Mouse (Mus musculus) lung, postnatal 14 days (tissue): ENCODE measurements around the gene Mipep.

Source experiments
- DNase-seq: peaks from one replicate; pipeline ENCODE4 v3.0.0; 2021

The Mipep gene

DNA sequence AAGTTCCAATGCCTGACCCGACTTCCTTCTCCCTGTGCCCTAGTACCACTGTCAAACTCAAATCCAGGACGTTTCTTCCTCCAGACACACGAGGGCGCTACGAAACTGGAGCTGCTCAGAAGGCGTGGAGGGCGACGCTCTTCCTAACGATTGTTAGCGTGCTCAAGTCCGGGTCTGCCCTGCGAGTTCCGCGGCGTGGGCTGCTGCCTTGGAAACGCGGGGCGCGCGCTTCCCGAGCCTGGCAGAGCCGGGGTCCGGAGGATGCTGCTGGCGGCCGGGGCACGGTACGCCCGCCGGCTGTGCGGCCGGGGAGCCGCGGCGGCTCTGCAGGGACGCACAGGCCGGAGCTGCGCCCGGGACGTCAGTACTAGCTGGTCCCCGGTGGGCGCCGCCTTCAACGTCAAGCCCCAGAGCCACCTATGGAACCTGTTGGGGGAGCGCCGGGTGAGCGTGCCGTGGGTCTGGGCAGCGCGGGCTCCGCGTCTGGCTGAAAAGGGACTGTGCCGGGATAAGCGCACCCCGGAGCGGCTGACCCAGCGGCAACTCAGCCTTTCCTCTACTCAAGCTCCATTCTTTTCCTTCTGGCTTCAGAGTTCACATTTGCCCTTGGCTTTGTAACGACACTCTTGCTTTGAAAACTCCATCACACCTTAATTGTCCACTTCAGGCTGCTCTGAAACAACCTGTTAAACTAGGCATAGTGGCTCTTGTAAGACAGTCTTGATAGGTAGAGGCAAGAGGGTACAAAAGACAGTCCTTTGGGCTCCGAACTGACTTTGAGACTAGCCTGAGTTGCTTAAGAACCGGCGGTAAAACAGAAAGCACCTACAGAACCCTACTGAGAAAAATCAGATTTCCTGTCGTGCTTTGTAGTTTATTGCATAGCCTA, at the start of gene Mipep:
Gene Mipep, plus strand, starts transcription at position 147 of the 889 bp plus-strand sequence.
- peak; percentile 86 for DNase-seq

DNA sequence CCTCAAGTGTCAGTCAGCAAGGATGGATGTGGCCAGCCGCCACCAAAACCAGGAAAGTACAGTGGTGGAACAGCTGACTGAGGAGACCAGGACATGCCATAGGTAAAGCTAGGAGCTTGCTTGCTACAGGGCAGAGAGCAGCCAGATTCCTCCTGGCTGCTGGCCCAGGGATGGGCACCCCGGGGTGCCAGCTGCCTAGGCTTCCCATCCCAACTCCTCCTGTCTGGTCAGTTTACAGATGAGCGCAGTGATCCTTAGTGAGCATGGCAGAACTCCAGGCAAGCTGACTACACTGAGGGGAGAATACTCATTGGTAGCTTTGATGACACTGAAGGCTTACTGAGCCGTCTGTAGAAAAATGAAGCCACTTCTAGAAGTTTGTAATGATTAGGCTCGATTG, 49.2 kb upstream of the Mipep start:
- DNase-seq = no peak

DNA sequence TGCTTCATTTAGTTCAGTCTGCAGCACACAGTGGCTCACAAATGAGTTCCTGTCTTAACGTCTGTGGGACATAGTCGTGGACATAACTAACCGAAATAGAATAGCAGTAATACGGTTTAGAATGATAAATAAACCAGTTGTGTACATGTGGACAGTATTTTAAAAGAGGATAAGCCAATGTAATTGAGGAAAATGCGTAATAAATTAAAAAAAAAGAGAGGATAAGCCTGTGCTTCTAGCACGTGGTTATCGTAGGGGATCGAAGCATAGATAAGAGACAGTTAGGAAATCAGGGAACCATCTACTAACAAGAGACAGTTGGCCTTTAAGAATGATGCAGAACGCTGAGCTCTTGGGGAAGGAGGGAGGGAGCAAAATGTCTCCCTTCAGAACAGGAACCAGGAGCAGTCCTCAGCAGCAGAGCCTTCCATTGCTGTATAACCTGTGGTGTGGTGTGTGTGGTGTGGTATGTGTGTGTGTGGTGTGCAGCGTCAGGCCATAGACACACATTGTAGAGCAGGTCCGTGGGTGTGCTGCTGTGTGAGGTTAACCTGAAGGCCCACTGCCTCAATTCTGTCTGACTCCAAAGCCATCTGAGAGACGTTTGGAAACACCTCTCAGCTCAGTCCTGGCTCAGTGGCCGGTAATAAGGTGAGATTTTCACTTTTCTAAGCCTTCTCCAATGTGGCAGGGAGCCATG, 48.4 kb upstream of the Mipep start:
- DNase-seq = no peak

DNA sequence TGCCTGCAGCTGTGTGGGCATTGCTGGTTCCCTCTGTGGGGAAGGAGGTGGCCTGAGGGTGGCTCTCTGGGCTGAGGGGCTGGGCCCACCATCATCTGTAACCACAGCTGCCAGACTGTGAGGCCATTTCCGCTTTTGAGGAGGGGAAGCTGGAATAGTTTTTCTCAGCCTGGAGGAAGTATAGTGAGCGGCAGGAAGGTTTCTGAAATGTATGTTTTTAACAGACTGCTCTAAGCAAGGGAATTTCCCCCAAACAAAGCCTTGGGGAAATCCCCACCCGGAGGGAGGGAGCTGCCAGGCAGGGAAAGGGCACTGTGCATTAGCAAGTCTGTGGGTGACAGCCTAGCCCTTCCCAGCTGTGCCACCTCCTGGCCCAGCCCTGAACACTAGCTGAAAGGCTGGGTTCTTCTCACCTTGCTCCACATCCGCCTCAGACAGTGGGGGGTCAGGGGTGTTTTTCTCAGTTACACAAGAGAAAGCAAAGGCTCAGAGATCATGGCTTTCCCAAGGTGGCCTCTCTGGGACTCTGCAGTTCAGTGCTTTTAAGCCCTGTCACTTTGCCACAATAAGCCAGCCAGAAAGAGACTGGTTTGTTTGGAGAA, 47.7 kb upstream of the Mipep start:
- DNase-seq = peak; percentile 54

DNA sequence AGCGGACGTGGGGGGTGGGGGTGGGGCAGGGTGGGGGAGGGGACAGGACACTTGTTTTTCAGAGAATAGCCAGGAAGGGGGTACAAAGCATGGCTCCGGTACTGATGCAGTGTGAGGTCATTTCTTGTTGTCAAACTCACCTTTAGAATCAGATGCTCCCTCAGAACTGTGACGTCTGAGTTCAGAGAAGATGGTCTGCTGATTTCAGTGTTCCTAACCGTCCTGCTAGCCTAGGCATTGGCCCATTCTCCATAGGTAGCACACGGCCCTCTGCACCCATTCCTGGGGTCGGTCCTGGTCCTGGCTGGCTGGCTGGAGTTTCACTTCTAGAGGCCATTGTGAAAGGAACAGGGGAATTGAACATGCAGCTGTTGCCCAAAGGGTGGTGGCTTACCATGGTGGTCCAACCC, 47.2 kb upstream of the Mipep start:
- no peak for DNase-seq

DNA sequence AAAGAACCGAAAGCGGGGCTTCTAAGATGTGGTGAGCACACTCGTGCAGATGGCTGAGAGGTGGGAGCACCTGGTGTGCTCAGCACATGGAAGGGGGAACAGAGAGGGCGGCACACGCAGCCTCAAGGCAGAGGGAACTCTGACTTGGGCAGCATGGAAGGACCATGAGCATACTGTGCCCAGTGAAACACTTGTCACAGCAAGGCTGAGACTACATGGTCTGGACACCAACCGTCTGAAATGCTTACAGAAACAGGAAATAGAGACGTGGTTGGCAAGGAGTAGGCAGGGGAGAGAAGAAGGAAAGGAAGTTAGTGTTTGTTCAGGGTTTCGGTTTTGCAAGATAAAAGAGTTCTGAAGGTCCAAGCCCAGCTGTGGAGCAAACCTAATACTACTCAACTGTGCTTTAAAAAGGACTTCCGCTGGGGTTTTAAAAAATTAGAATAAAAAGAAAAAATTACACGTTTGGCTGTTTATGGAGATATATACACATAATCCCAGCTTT, 45.9 kb upstream of the Mipep start:
- peak; percentile 33 for DNase-seq

DNA sequence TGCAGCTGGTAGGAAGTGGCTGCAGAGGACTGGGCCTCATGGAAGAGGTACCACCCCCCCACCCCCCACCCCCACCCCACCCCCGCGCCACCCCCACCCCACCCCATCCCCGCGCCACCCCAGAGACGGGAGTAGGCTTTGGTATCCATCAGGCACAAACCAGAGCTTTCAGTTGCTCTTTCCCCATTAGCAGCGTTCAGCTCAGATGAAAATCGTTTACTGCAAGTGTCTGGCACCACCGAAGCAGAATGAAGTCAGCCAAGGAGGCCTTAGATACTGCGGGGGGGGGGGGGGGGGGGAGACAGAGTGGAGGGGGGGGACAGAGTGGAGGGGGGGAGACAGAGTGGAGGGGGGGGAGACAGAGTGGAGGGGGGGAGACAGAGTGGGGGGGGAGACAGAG, 45.2 kb upstream of the Mipep start:
- DNase-seq = no peak

DNA sequence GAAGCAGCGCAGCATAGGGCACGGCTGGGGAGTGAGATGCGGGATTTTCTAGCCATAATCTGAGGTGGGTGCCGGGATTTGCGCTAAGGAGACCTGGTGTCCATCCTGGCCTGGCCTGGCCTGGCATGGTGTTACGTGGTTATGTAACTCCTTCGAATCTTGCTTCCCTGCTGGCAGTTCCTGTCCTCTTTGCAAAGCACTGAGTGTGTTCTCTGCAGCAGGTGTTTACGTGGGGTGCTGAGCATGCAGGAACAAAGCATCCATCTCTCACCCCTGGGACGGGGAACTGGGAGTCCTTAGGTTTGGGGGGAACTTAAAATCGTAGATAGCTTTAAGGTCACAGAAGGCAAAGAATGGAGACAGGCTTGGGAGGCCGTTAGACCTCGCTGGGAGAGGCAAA, 44.8 kb upstream of the Mipep start:
- DNase-seq = no peak

DNA sequence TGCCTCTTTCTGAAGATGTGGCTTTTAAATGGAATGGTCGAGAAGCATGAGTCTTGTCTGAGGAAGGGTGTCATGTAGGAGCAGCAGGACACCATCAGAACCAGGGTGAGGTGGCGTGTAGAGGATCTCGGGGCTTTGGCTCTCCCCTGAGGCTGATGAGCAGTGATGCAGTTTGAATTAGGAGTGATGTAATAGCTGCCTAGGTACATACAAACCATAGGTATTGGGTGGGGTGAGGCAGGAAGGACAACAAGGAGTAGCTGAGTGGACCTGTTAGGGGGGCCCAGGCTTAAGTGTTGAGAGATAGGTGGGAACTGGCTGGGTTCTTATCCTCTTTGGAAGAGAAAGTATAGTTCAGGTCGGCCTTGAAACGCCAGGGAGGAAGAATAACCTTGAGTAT, 43.9 kb upstream of the Mipep start:
- no peak for DNase-seq

DNA sequence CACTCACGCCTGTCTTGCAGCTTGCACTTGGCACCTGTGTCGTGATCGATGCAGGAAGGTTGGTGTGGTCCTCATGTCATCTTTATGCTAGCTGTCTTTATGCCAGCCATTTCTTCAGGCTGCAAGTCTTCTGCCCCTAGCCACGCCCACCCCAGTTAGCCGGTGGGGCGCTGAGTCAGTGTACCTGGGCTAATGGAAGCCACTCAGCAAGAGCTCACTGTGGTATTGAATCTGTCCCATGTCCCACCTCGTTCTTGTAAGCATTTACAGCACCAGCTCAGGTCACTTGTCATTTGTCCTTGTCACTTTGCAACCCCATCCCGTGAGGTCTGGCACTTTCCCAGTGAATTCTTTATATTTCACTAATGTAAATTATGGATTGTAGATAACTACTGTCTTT, 43.3 kb upstream of the Mipep start:
- DNase-seq = no peak

DNA sequence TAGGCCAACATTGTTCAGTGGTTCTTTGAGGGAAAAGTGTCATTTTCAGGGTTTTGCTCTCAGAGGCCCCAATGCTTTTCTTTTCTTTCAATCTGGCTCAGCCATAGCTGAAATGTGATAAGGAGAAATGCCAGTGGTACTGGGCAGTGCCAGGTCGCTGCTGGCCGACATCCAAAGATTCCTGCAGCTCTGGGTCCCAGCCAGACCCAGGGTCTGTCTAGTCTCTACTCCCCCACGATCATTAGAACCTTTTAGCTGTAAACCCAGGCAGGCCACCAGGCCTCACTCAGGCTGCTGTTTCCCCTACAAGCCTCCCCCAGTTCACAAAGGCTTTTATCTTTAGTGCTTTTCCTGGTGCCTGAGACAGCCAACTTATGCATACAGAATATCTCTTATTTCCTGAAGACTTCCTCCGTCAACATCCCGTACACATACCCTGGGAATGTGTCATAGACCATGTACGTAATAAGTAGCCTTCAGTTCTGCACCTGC, 42.8 kb upstream of the Mipep start:
- DNase-seq = peak; percentile 56

DNA sequence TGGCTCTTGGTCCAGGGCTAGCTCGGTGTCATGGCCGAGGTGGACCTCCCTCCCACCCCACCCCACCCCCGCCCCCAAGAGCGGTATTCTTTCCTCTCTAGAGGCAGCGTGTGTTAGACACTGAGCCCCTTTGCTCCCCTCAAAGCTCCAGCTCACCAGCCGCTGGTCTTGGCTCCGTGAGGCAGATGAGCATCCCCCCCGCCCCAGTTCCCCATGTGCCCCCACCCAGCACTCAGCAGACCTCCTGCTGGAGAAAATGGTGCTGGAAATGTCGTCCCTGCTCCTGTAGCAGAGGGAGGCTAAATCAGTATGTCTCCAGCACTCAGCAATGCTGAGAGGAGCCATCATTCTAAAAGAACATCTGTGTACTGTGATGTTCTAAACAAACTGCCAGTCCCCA, 40.7 kb upstream of the Mipep start:
- DNase-seq = no peak

DNA sequence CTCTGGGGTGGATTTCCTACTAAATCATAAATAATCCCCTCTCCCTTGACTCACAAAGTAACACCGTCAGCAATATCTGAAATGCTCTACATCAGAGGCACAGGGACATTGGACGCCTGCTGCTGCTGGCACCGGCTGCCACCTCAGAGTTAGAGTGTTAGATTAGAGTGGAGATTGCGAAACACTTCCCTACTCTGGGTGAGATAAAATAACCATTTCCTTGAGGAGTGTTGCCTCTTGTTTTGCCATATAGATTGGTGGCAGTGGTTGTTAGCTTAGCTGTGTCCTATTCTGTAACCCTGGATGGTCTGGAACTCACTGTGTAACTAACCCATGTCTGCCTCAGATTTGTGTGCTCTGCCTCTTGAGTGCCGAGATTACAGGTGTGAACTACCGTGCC, 39.2 kb upstream of the Mipep start:
- no peak for DNase-seq

DNA sequence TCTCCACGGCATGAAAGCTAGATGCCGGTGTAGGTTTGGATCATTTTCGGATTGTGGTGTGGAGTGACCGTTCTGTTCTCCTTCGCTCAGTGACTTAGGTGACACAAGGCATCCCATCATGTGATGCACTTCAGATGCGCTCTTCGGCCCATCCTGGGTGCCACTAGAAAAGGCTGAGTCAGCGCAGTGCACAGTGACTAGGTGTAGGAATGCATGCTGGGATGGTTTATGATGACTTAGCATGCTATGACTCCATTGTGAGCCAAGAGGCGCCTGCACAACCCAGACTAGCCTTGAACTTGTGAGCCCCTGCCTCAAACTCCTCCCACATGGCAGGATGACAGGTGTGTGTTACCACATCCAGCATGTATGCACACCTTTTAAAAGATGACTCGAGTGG, 38.2 kb upstream of the Mipep start:
- DNase-seq = no peak

DNA sequence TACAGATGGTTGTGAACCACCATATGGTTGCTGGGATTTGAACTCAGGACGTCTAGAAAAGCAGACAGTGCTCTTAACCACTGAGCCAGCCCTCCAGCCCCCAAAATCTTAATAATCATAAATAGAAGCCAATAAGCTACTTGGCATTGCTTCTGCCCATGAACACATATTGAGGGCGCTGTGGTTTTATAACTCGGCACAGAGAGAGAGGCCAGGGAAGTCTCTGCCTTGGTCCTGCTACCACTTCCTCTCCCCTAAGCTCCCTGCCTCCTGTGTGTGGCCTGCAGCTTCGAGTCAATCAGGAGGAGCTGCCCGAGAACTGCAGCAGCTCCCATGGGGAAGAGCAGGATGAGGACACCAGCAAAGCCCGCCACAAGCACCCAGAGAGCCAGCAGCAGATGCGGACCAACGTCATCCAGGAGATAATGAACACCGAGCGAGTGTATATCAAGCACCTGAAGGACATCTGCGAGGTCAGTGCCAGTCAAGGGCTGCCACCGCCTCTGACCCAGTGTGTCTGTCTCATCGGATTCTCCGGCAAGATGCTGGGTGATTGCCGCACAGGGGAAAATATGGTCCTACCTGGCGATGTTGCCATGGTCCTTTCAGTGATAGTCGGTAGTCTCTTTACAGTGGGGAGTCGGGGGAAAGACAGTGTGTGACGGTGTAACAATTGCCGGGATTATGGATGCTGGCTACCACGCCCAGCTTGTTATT, 37.1 kb upstream of the Mipep start:
- no peak for DNase-seq

DNA sequence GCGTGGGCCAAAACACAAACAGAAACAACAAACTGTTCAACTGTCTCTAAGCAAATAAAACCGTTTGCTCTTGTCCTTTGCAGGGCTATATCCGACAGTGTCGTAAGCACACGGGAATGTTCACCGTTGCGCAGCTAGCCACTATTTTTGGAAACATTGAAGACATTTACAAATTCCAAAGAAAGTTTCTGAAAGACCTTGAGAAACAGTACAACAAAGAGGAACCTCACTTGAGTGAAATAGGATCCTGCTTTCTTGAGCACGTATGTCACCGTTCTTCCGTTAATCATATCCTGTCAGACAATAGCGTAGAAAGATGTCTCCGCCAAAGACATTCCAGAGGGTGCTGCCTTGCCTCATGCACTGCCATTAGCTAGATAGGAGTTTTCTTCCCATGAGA, 34.5 kb upstream of the Mipep start:
- no peak for DNase-seq

DNA sequence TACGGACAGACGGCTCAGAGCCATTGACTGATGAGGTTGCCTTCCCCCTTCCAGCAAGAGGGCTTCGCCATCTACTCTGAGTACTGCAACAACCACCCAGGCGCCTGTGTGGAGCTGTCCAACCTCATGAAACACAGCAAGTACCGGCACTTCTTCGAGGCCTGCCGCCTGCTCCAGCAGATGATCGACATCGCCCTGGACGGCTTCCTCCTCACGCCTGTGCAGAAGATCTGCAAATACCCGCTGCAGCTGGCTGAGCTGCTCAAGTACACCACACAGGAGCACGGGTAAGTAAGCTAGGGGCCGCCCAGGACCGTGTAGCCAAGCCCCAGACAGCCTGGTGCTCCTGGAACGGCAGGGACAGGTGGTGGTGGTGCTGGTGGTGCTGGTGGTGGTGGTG, 32.8 kb upstream of the Mipep start:
- DNase-seq = no peak

DNA sequence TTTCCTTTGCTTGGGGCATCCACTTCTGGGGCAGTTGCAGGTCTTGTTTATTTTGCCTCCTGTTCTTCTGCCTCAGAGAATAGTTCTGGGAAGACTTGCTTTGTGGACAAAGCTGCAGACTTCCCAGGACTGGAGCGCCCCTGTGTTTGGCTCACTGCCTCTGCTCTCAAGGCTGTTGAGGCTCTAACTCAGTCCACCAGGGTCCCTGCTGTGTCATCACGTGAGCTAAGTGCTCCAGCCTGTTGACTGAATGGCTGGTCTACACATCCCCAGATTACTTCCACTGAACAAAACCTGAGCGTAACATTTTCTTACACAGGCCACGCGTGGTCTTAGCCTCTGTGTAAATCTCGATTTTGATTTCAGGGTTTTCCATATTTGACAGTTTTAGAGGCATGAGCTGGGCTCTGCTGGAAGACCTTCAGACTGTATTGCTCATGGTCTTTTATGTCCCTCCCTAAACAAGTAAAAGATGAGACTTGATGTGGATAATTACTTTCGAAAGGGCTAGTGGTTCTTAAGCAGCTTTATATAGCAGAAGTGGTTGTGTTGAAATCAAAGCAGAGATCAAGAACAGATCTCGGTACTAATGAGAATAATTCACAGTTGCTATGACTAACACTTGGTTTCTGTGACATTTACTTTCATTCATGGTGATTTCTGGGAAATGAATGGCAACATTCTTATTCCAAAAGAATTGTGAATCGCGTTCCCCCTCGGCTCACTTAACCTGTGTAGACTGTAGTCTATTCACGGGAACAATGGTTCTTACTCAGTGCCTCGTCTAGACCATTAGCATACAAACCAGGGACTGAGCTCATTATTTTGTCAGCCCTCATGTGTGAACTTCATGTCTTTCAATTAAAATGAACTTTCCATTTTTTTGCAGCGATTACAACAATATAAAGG, 31.2 kb upstream of the Mipep start:
- no peak for DNase-seq

DNA sequence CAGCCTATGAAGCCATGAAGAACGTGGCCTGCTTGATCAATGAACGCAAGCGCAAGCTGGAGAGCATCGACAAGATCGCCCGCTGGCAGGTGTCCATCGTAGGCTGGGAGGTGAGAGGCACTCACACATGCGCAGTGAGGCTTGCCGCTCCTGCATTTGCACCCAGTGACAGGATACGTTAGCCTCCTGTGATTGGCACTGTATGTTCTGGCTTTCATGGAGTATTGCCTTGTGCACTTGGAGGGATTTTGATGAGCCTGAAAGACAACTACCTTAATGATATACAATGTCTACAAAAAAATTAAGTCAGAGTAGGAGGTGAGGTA, 30.6 kb upstream of the Mipep start:
- DNase-seq = no peak

DNA sequence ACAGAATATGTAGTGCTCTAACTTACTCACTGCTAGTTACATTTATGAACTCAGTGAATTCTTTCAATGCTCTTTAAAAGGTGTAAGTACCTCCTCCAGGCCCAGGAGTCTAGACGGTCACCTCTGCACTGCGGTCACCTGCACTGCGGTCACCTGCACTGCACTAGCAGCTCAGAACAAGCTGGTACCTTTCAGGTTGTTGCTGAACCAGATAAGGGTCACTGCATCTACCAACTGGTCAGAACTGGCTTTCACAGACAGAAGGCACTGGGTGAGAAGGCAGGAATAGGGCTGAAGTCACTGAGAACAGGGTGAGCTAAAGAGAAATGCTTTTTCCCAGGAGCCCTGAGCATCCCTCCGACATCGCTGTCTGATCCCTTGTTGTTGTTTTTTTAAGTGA, 29.7 kb upstream of the Mipep start:
- DNase-seq = no peak

DNA sequence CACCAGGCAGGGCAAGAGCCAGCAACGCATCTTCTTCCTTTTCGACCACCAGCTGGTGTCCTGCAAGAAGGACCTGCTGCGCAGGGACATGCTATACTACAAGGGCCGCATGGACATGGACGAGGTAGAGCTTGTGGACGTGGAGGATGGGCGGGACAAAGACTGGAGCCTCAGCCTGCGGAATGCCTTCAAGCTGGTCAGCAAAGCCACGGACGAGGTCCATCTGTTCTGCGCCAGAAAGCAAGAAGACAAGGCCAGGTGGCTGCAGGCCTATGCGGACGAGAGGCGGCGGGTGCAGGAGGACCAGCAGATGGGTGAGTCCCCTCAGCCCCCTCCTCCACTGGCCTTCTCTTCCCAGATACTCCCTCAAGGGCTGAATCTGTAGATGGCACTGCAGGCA, 28.1 kb upstream of the Mipep start:
- no peak for DNase-seq

DNA sequence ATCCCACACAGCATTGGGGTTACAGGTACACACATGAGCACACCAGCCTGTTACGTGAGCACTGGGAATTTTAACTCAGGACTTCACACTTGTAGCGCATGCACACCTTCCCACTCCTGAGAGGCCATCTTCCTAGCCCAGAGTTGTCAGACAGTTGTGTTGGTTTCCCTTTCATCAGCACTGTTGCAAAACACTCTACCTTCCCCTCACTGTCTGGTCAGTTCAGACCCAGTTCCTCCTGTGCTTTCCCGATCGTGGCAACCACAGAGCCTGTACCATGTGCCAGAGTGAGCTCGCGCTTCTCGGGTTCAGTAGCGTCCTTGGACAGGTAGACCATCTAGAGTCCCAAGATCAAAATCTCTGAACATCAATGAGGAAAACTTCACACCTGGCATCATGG, 27.1 kb upstream of the Mipep start:
- DNase-seq = no peak
